Mouse (Mus musculus) left cerebral cortex, adult 9 months (tissue): ENCODE measurements at regions not wholly inside any gene's neighbourhood (a gene's known extent, or its start where the extent isn't known, plus 50 kb on each side); places are given as distances from the start of the nearest gene placed in this dataset.
A peak's percentile ranks its signal among the peaks of the same experiment; 100 is the strongest.
"Not testable (repeated sequence)": the region's sequence is repeated elsewhere in the genome, so short reads cannot be mapped to it uniquely, and the experiment has no call there.

ENCODE experiments used
- DNase-seq, 2 experiments: peaks; one replicate each; pipeline ENCODE4 v3.0.0; 2022; ENCODE audit warnings: low spot score in 2 of 2

GRCm38 (mm10) chr12:18606126-18606525 is 91.8 kb downstream of the 5730507C01Rik start:
- DNase-seq = peak in 1 of 2 experiments; percentile 2

- DNase-seq = peak in 1 of 2 experiments; percentile 6
These were observed 95.5 kb downstream of the 5730507C01Rik start for GRCm38 (mm10) chr12:18609835-18610234.

GRCm38 (mm10) chr12:18610581-18610980 is 96.3 kb downstream of the 5730507C01Rik start:
- DNase-seq = not testable (repeated sequence)
